Mouse (Mus musculus) liver, embryonic 11.5 days (tissue): ENCODE data around the gene Plxnb2. TPM values are rescaled to one million over a fixed set of nuclear protein-coding genes. Genes with fewer than 3 reads are reported as not detected.

Experiments used
- ATAC-seq: fragments of 200-750 bp; cut with Nextera tagmentation; replicated peaks from 2 replicates; pipeline ENCODE4 v1.8.0; 2017; ENCODE audit warnings: moderate number of reproducible peaks, mild to moderate bottlenecking, moderate TSS enrichment, moderate library complexity; ENCODE audit not compliant: low FRiP score
- DNase-seq: peaks from one replicate; pipeline ENCODE4 v3.0.0-alpha.2; 2017; ENCODE audit warnings: low spot score
- H3K27ac ChIP-seq: fragments of 300-500 bp; sonication (generic); 2 replicates; pipeline ENCODE4 v1.5.1; 2014; ENCODE audit warnings: mild to moderate bottlenecking, low read depth, low read length, control low read depth
- H3K27me3 ChIP-seq: fragments of 300-500 bp; sonication (generic); replicated peaks from 2 replicates; pipeline ENCODE4 v1.6.1; 2014; ENCODE audit warnings: low read length, mixed read lengths; ENCODE audit not compliant: control insufficient read depth, insufficient read depth
- H3K36me3 ChIP-seq: fragments of 300-500 bp; sonication (generic); 2 replicates; pipeline ENCODE4 v1.6.1; 2014; ENCODE audit warnings: mild to moderate bottlenecking, low read length, moderate library complexity, mixed read lengths; ENCODE audit not compliant: control insufficient read depth, insufficient read depth
- H3K4me1 ChIP-seq: fragments of 300-500 bp; sonication (generic); replicated peaks from 2 replicates; pipeline ENCODE4 v1.6.1; 2014; ENCODE audit warnings: low read length, mixed read lengths; ENCODE audit not compliant: control insufficient read depth, insufficient read depth
- H3K4me2 ChIP-seq: fragments of 300-500 bp; sonication (generic); 2 replicates; pipeline ENCODE4 v1.6.1; 2014; ENCODE audit warnings: mild to moderate bottlenecking, control low read depth, moderate library complexity
- H3K4me3 ChIP-seq: fragments of 300-500 bp; sonication (generic); 2 replicates; pipeline ENCODE4 v1.5.1; 2014; ENCODE audit warnings: low read depth, low read length, control low read depth
- H3K9ac ChIP-seq: fragments of 300-500 bp; sonication (generic); 2 replicates; pipeline ENCODE4 v1.6.1; 2014; ENCODE audit warnings: low read depth, low read length, control low read depth
- H3K9me3 ChIP-seq: fragments of 300-500 bp; sonication (generic); 2 replicates; pipeline ENCODE4 v1.6.1; 2016; ENCODE audit warnings: low read length, inconsistent platforms, mixed read lengths; ENCODE audit not compliant: control insufficient read depth
- WGBS: fragments of 180-500 bp; shearing (Covaris S2); extraction: QIAGEN DNeasy Blood & Tissue Kit; methylation state at CpG from one replicate; pipeline ENCODE4 v1.1.7; 2014; 5-methylcytosine and 5-hydroxymethylcytosine counted together
- polyA plus RNA-seq: library from polyadenylated mRNA; unstranded; fragments of >200 nt; fragmentation: Nextera tagmentation; extraction: Ambion mirVana; gene quantifications from 2 replicates; pipeline ENCODE4 v1.2.1, GENCODE M21; 2014

Gene Plxnb2
- polyA plus RNA-seq, 1 experiment from 2014 or later: 78.3 TPM

- Histone ChIP-seq H3K27me3 (no peaks in the 10 kb centered on the region), H3K9me3 (no peaks in the 10 kb centered on the region), H3K36me3 (no peaks in the 10 kb centered on the region), H3K4me1 (peaks cover 22% of the 10 kb centered on the region), H3K9ac (peak overlapping the region; percentile 51; the same call in 1 of the 2 replicates), H3K4me3 (peak overlapping the region; percentile 99), H3K4me2 (peak overlapping the region; percentile 85), H3K27ac (peak overlapping the region; percentile 98)
- ATAC-seq (no peak), DNase-seq (peak; percentile 84)
- 21% methylated on average over 22 of the region's 22 CpGs for WGBS
Measured at GRCm38 (mm10) chr15:89209886-89210761, 29.5 kb upstream of the Plxnb2 start.

GRCm38 (mm10) chr15:89207457-89207856 lies 26.9 kb upstream of the Plxnb2 start:
- Histone ChIP-seq H3K27me3 (no peaks in the 10 kb centered on the region), H3K36me3 (no peaks in the 10 kb centered on the region), H3K4me3 (no peak overlapping the region), H3K27ac (no peak overlapping the region), H3K4me2 (no peak overlapping the region), H3K9ac (no peak overlapping the region), H3K4me1 (peaks cover 3% of the 10 kb centered on the region; the same call in 1 of the 2 replicates), H3K9me3 (peaks cover 4% of the 10 kb centered on the region; the same call in 1 of the 2 replicates)
- DNase-seq (no peak), ATAC-seq (no peak)
- WGBS: 89% methylated on average over 4 of the region's 4 CpGs

GRCm38 (mm10) chr15:89197056-89197455 lies 16.5 kb upstream of the Plxnb2 start:
- Histone ChIP-seq H3K4me2 (peak overlapping the region; percentile 91), H3K36me3 (no peaks in the 10 kb centered on the region), H3K27me3 (no peaks in the 10 kb centered on the region), H3K4me1 (peaks cover 15% of the 10 kb centered on the region), H3K9me3 (no peaks in the 10 kb centered on the region), H3K27ac (0 out of 2 replicates have a peak overlapping the region, but pooled peaks have one; percentile 99), H3K9ac (peak overlapping the region; percentile 99), H3K4me3 (peak overlapping the region; percentile 92)
- no peak for DNase-seq
- ATAC-seq: no peak
- WGBS: 75% methylated on average over 15 of the region's 15 CpGs

GRCm38 (mm10) chr15:89196313-89196706 lies 15.7 kb upstream of the Plxnb2 start, which contains the start of gene Dennd6b:
Gene Dennd6b (minus strand): TSS chr15:89196496.
- ATAC-seq (peak; percentile 98), DNase-seq (peak; percentile 96)
- no peaks in the 10 kb centered on the region for H3K36me3 ChIP-seq
- peak within 1 kb of the TSS; percentile 92 for H3K4me3 ChIP-seq
- no peaks in the 10 kb centered on the region for H3K27me3 ChIP-seq
- under 1% methylated on average over 38 of the region's 38 CpGs for WGBS
- H3K4me2 ChIP-seq: peak within 1 kb of the TSS; percentile 91
- H3K27ac ChIP-seq: peak within 1 kb of the TSS; percentile 99
- H3K9ac ChIP-seq: peak within 1 kb of the TSS; percentile 99
- H3K4me1 ChIP-seq: peaks cover 15% of the 10 kb centered on the region
- no peaks in the 10 kb centered on the region for H3K9me3 ChIP-seq

- Histone ChIP-seq H3K9ac (peak overlapping the region; percentile 99), H3K27me3 (no peaks in the 10 kb centered on the region), H3K36me3 (no peaks in the 10 kb centered on the region), H3K4me2 (peak overlapping the region; percentile 91), H3K4me3 (peak overlapping the region; percentile 92), H3K9me3 (no peaks in the 10 kb centered on the region), H3K4me1 (peaks cover 15% of the 10 kb centered on the region), H3K27ac (peak overlapping the region; percentile 99)
- under 1% methylated on average over 25 of the region's 25 CpGs for WGBS
- ATAC-seq (peak; percentile 93), DNase-seq (peak; percentile 90)
Measured at GRCm38 (mm10) chr15:89195690-89196312, 15.2 kb upstream of the Plxnb2 start.

- Histone ChIP-seq H3K9ac (peak overlapping the region; percentile 99), H3K4me1 (peaks cover 15% of the 10 kb centered on the region), H3K4me3 (peak overlapping the region; percentile 92), H3K27ac (peak overlapping the region; percentile 99), H3K4me2 (peak overlapping the region; percentile 91), H3K27me3 (no peaks in the 10 kb centered on the region), H3K9me3 (no peaks in the 10 kb centered on the region), H3K36me3 (no peaks in the 10 kb centered on the region)
- DNase-seq (no peak), ATAC-seq (0 out of 2 replicates have a peak, but pooled peaks have one; percentile 0)
- WGBS: 20% methylated on average over 6 of the region's 6 CpGs
Measured at GRCm38 (mm10) chr15:89195261-89195681, 14.7 kb upstream of the Plxnb2 start.

GRCm38 (mm10) chr15:89184937-89185227 lies 4.3 kb upstream of the Plxnb2 start:
- Histone ChIP-seq H3K4me1 (peaks cover 9% of the 10 kb centered on the region), H3K27me3 (peaks cover 14% of the 10 kb centered on the region), H3K4me2 (no peak overlapping the region), H3K9me3 (no peaks in the 10 kb centered on the region), H3K36me3 (peaks cover 3% of the 10 kb centered on the region; the same call in 1 of the 2 replicates), H3K4me3 (no peak overlapping the region), H3K9ac (no peak overlapping the region), H3K27ac (no peak overlapping the region)
- DNase-seq: no peak
- no peak for ATAC-seq
- WGBS: 88% methylated on average over 5 of the region's 5 CpGs

GRCm38 (mm10) chr15:89184141-89184936 lies 3.8 kb upstream of the Plxnb2 start:
- Histone ChIP-seq H3K4me3 (no peak overlapping the region), H3K4me1 (peaks cover 9% of the 10 kb centered on the region), H3K9me3 (no peaks in the 10 kb centered on the region), H3K4me2 (no peak overlapping the region), H3K36me3 (peaks cover 3% of the 10 kb centered on the region; the same call in 1 of the 2 replicates), H3K27me3 (peaks cover 19% of the 10 kb centered on the region), H3K27ac (no peak overlapping the region), H3K9ac (no peak overlapping the region)
- no peak for DNase-seq
- 67% methylated on average over 5 of the region's 5 CpGs for WGBS
- no peak for ATAC-seq
